Mouse (Mus musculus): Measurements from ENCODE around the gene Sdk2.

- TF ChIP-seq CTCF (IDR thresholded peaks at IDR 0.05; ENCODE audit: extremely low read depth, insufficient read depth, insufficient read length, insufficient replicate concordance), result no peak
- no peak for TF ChIP-seq POLR2A (IDR thresholded peaks at IDR 0.05; ENCODE audit: low read depth, low read length)
Measured at GRCm38 (mm10) chr11:114025056-114025455, 41.8 kb downstream of the Sdk2 start.
